Mouse (Mus musculus) lung, embryonic 14.5 days (tissue): ENCODE results near the gene Ece1. TPM values are rescaled to one million over a fixed set of nuclear protein-coding genes. Genes with fewer than 3 reads are reported as not detected.
A peak's percentile ranks its signal among the peaks of the same experiment; 100 is the strongest.

Experiments
- ATAC-seq: fragments of 200-750 bp; cut with Nextera tagmentation; 2 replicates; pipeline ENCODE4 v1.8.0; 2017; ENCODE audit warnings: mild to moderate bottlenecking, moderate TSS enrichment, moderate library complexity; ENCODE audit not compliant: insufficient read depth
- DNase-seq: peaks from one replicate; pipeline ENCODE4 v3.0.0-alpha.2; 2015
- H3K27ac ChIP-seq: fragments of 300-500 bp; sonication (generic); 2 replicates; pipeline ENCODE4 v1.5.1; 2014; ENCODE audit warnings: low read depth, mild to moderate bottlenecking, moderate library complexity
- H3K27me3 ChIP-seq: fragments of 300-500 bp; sonication (generic); 2 replicates; pipeline ENCODE4 v1.6.1; 2014; ENCODE audit warnings: low read length, control low read depth; ENCODE audit not compliant: insufficient read depth
- H3K36me3 ChIP-seq: fragments of 300-500 bp; sonication (generic); 2 replicates; pipeline ENCODE4 v1.6.1; 2014; ENCODE audit warnings: control low read depth; ENCODE audit not compliant: insufficient read depth
- H3K4me1 ChIP-seq: fragments of 300-500 bp; sonication (generic); 2 replicates; pipeline ENCODE4 v1.6.1; 2014; ENCODE audit warnings: antibody characterized with exemption, control low read depth; ENCODE audit not compliant: insufficient read depth
- H3K4me2 ChIP-seq: fragments of 300-500 bp; sonication (generic); 2 replicates; pipeline ENCODE4 v1.6.1; 2014; ENCODE audit warnings: mild to moderate bottlenecking
- H3K4me3 ChIP-seq: fragments of 300-500 bp; sonication (generic); 2 replicates; pipeline ENCODE4 v1.5.1; 2014; ENCODE audit warnings: low read depth, low read length
- H3K9ac ChIP-seq: fragments of 300-500 bp; sonication (generic); 2 replicates; pipeline ENCODE4 v1.6.1; 2014
- H3K9me3 ChIP-seq: fragments of 300-500 bp; sonication (generic); 2 replicates; pipeline ENCODE4 v1.6.1; 2016; ENCODE audit warnings: low read depth, low read length, control low read depth
- CTCF ChIP-seq: IDR thresholded peaks from 2 replicates; pipeline ENCODE4 v1.5.1; 2016; ENCODE audit warnings: antibody characterized with exemption, low read depth
- WGBS: fragments of 180-500 bp; shearing (Covaris S2); extraction: QIAGEN DNeasy Blood & Tissue Kit; methylation state at CpG from one replicate; pipeline ENCODE4 v1.1.7; 2014; 5-methylcytosine and 5-hydroxymethylcytosine counted together
- polyA plus RNA-seq: library from polyadenylated mRNA; unstranded; fragments of >200 nt; fragmentation: Nextera tagmentation; extraction: Ambion mirVana; gene quantifications from 2 replicates; pipeline ENCODE4 v1.2.1, GENCODE M21; 2014

The Ece1 gene
- polyA plus RNA-seq, 1 experiment from 2014 or later: 59.3 TPM

GRCm38 (mm10) chr4:137993291-137993758 lies 131.3 kb downstream of the Ece1 start:
- TF ChIP-seq CTCF: no peak
- 1% methylated on average over 45 of the region's 59 CpGs for WGBS
- peak overlapping the region; percentile 98 for H3K4me3 ChIP-seq

GRCm38 (mm10) chr4:137993821-137994561 lies 132.0 kb downstream of the Ece1 start:
- no peak for TF ChIP-seq CTCF
- Histone ChIP-seq H3K9ac (peak overlapping the region; percentile 98), H3K27ac (peak overlapping the region; percentile 96), H3K4me1 (peaks cover 11% of the 10 kb centered on the region), H3K36me3 (peaks cover 29% of the 10 kb centered on the region), H3K4me2 (peak overlapping the region; percentile 90), H3K9me3 (no peaks in the 10 kb centered on the region), H3K4me3 (peak overlapping the region; percentile 98), H3K27me3 (peaks cover 10% of the 10 kb centered on the region)
- under 1% methylated on average over 51 of the region's 60 CpGs for WGBS
- DNase-seq (peak; percentile 45), ATAC-seq (peak; percentile 23; the same call in 1 of the 2 replicates)

More at GRCm38 (mm10) chr4:137993291-137993758, 131.3 kb downstream of the Ece1 start:
- ATAC-seq: peak; percentile 95
- H3K27me3 ChIP-seq: peaks cover 10% of the 10 kb centered on the region
- peak overlapping the region; percentile 98 for H3K9ac ChIP-seq
- peak overlapping the region; percentile 90 for H3K4me2 ChIP-seq
- DNase-seq: peak; percentile 100
- H3K9me3 ChIP-seq: no peaks in the 10 kb centered on the region
- H3K27ac ChIP-seq: peak overlapping the region; percentile 96
- H3K4me1 ChIP-seq: peaks cover 11% of the 10 kb centered on the region
- peaks cover 23% of the 10 kb centered on the region for H3K36me3 ChIP-seq

GRCm38 (mm10) chr4:137994562-137995336 lies 132.7 kb downstream of the Ece1 start:
- peak overlapping the region; percentile 96; the same call in 1 of the 2 replicates for H3K27ac ChIP-seq
- 33% methylated on average over 12 of the region's 12 CpGs for WGBS
- no peak for ATAC-seq

GRCm38 (mm10) chr4:137995399-137995798 lies 133.4 kb downstream of the Ece1 start:
- H3K4me1 ChIP-seq: peaks cover 11% of the 10 kb centered on the region
- TF ChIP-seq CTCF: no peak
- DNase-seq (no peak), ATAC-seq (no peak)
- H3K36me3 ChIP-seq: peaks cover 40% of the 10 kb centered on the region
- H3K4me2 ChIP-seq: peak overlapping the region; percentile 90
- peak overlapping the region; percentile 98 for H3K9ac ChIP-seq
- WGBS: 65% methylated on average over 12 of the region's 12 CpGs
- peak overlapping the region; percentile 98 for H3K4me3 ChIP-seq
- no peaks in the 10 kb centered on the region for H3K9me3 ChIP-seq
- no peak overlapping the region for H3K27ac ChIP-seq
- peaks cover 10% of the 10 kb centered on the region for H3K27me3 ChIP-seq

More at GRCm38 (mm10) chr4:137994562-137995336, 132.7 kb downstream of the Ece1 start:
- H3K9ac ChIP-seq: peak overlapping the region; percentile 98
- peak overlapping the region; percentile 90 for H3K4me2 ChIP-seq
- no peaks in the 10 kb centered on the region for H3K9me3 ChIP-seq
- H3K36me3 ChIP-seq: peaks cover 36% of the 10 kb centered on the region
- DNase-seq: no peak
- peaks cover 10% of the 10 kb centered on the region for H3K27me3 ChIP-seq
- TF ChIP-seq CTCF: no peak
- peaks cover 11% of the 10 kb centered on the region for H3K4me1 ChIP-seq
- peak overlapping the region; percentile 98 for H3K4me3 ChIP-seq

GRCm38 (mm10) chr4:137998232-137998631 lies 136.2 kb downstream of the Ece1 start:
- H3K4me2 ChIP-seq: no peak overlapping the region
- H3K36me3 ChIP-seq: peaks cover 61% of the 10 kb centered on the region
- no peak overlapping the region for H3K4me3 ChIP-seq
- H3K27ac ChIP-seq: no peak overlapping the region
- no peak for ATAC-seq
- peaks cover 11% of the 10 kb centered on the region for H3K4me1 ChIP-seq
- H3K9ac ChIP-seq: no peak overlapping the region
- no peak for TF ChIP-seq CTCF
- H3K27me3 ChIP-seq: no peaks in the 10 kb centered on the region
- WGBS: 65% methylated on average over 4 of the region's 4 CpGs
- H3K9me3 ChIP-seq: no peaks in the 10 kb centered on the region
- DNase-seq: no peak

- no peak overlapping the region for H3K9ac ChIP-seq
- WGBS: 11% methylated on average over 7 of the region's 7 CpGs
- no peak overlapping the region for H3K27ac ChIP-seq
- no peak overlapping the region for H3K4me2 ChIP-seq
- H3K4me1 ChIP-seq: peaks cover 3% of the 10 kb centered on the region
- DNase-seq (peak; percentile 83), ATAC-seq (no peak)
- H3K36me3 ChIP-seq: peaks cover 67% of the 10 kb centered on the region
- TF ChIP-seq CTCF: no peak
- no peaks in the 10 kb centered on the region for H3K27me3 ChIP-seq
- H3K9me3 ChIP-seq: no peaks in the 10 kb centered on the region
- H3K4me3 ChIP-seq: no peak overlapping the region
Measured at GRCm38 (mm10) chr4:138000682-138001081, 138.6 kb downstream of the Ece1 start.
